Mouse (Mus musculus) liver, postnatal 0 days (tissue): ENCODE measurements around the gene Kcnn3. TPM values are rescaled to one million over a fixed set of nuclear protein-coding genes. Genes with fewer than 3 reads are reported as not detected.

Source experiments
- ATAC-seq: fragments of 200-750 bp; cut with Nextera tagmentation; 2 replicates; pipeline ENCODE4 v1.8.0; 2017; ENCODE audit warnings: mild to moderate bottlenecking, moderate library complexity
- DNase-seq: peaks from one replicate; pipeline ENCODE4 v3.0.0-alpha.2; 2016
- H3K27ac ChIP-seq: fragments of 300-500 bp; sonication (generic); 2 replicates; pipeline ENCODE4 v1.5.1; 2014; ENCODE audit warnings: antibody characterized with exemption, moderate library complexity, mild to moderate bottlenecking, low read depth
- H3K27me3 ChIP-seq: fragments of 300-500 bp; sonication (generic); 2 replicates; pipeline ENCODE4 v1.6.1; 2014; ENCODE audit warnings: low read length, control low read depth, mixed read lengths; ENCODE audit not compliant: insufficient read depth
- H3K36me3 ChIP-seq: fragments of 300-500 bp; sonication (generic); replicated peaks from 2 replicates; pipeline ENCODE4 v1.6.1; 2014; ENCODE audit warnings: mild to moderate bottlenecking, control low read depth, low read length, moderate library complexity, mixed read lengths; ENCODE audit not compliant: insufficient read depth
- H3K4me1 ChIP-seq: fragments of 300-500 bp; sonication (generic); 2 replicates; pipeline ENCODE4 v1.6.1; 2014; ENCODE audit warnings: antibody characterized with exemption, mild to moderate bottlenecking, control low read depth; ENCODE audit not compliant: insufficient read depth
- H3K4me2 ChIP-seq: fragments of 300-500 bp; sonication (generic); 2 replicates; pipeline ENCODE4 v1.6.1; 2014; ENCODE audit warnings: low read depth, mild to moderate bottlenecking, low read length, moderate library complexity, mixed read lengths
- H3K4me3 ChIP-seq: fragments of 300-500 bp; sonication (generic); 2 replicates; pipeline ENCODE4 v1.5.1; 2014; ENCODE audit warnings: low read depth, low read length
- H3K9ac ChIP-seq: fragments of 300-500 bp; sonication (generic); replicated peaks from 2 replicates; pipeline ENCODE4 v1.6.1; 2014; ENCODE audit warnings: mild to moderate bottlenecking, moderate library complexity
- H3K9me3 ChIP-seq: fragments of 300-500 bp; sonication (generic); 2 replicates; pipeline ENCODE4 v1.6.1; 2016; ENCODE audit warnings: mild to moderate bottlenecking, control low read depth, low read length, mixed read lengths
- CTCF ChIP-seq: sonication (generic); IDR thresholded peaks from 2 replicates; pipeline ENCODE4 v1.5.1; 2016; ENCODE audit warnings: antibody characterized with exemption, low read depth
- EP300 ChIP-seq: IDR thresholded peaks from 2 replicates; pipeline ENCODE4 v1.6.1; 2016; ENCODE audit warnings: antibody characterized with exemption, low read depth, mild to moderate bottlenecking
- WGBS: fragments of 180-500 bp; shearing (Covaris S2); extraction: QIAGEN DNeasy Blood & Tissue Kit; methylation state at CpG from one replicate; pipeline ENCODE4 v1.1.7; 2014; ENCODE audit not compliant: insufficient replicate concordance; 5-methylcytosine and 5-hydroxymethylcytosine counted together
- polyA plus RNA-seq: library from polyadenylated mRNA; unstranded; fragments of >200 nt; fragmentation: Nextera tagmentation; extraction: Ambion mirVana; gene quantifications from 2 replicates; pipeline ENCODE4 v1.2.1, GENCODE M21; 2015

Kcnn3 gene
- polyA plus RNA-seq, 1 experiment from 2014 or later, result 0.04 TPM

DNA sequence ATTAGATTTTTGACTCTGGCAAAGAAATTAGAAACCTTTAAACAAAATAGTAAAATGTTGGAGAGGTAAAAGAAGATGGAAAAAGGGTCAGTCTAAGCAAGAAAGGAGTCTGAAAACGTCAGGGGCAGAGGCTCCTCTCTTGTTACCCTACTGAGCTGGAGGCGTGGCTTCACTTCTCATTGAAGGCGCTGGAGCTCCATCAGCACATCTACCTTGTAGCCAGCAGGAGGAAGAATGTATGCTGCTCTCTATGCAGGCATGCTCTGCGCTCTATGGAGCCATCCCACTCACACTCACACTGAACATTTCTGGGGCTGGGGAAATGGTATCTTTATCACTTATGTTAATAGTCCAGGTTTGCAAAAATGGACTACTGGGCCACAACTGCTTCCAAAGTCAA, 103.6 kb downstream of the Kcnn3 start:
- no peak overlapping the region for H3K27ac ChIP-seq
- no peaks in the 10 kb centered on the region for H3K4me1 ChIP-seq
- H3K9me3 ChIP-seq, result no peaks in the 10 kb centered on the region
- WGBS, result 39% methylated on average over 4 of the region's 4 CpGs
- H3K4me2 ChIP-seq, result no peak overlapping the region
- ATAC-seq, result no peak
- no peaks in the 10 kb centered on the region for H3K36me3 ChIP-seq
- no peak overlapping the region for H3K9ac ChIP-seq
- DNase-seq, result no peak
- H3K27me3 ChIP-seq, result no peaks in the 10 kb centered on the region
- TF ChIP-seq CTCF (no peak), EP300 (no peak)
- no peak overlapping the region for H3K4me3 ChIP-seq

DNA sequence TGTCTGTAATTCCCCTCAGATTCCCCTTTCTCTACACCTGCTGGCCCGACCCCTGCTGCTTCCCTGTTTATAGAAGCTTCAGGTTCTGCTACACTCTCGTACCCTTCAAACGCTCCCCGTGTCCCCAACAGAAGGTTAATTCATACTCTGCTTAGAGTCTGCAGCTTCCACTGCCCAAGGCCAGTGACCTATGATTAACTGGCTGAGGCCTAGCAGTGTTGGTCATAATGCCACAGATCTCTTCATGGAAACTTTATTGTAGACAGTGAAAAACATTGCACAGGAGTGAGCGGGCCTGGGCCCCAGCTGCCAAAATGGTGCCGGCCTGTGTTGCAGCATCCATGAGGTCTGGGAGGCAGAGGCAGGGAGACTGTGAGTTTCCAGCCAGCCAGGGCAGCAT, 104.0 kb downstream of the Kcnn3 start:
- WGBS, result 77% methylated on average over 6 of the region's 6 CpGs
- H3K4me1 ChIP-seq, result no peaks in the 10 kb centered on the region
- no peak overlapping the region for H3K4me2 ChIP-seq
- no peak overlapping the region for H3K9ac ChIP-seq
- ATAC-seq, result no peak
- TF ChIP-seq CTCF, result no peak
- TF ChIP-seq EP300, result no peak
- no peak overlapping the region for H3K4me3 ChIP-seq
- H3K27me3 ChIP-seq, result no peaks in the 10 kb centered on the region
- no peak overlapping the region for H3K27ac ChIP-seq
- no peaks in the 10 kb centered on the region for H3K36me3 ChIP-seq
- DNase-seq, result no peak
- no peaks in the 10 kb centered on the region for H3K9me3 ChIP-seq

DNA sequence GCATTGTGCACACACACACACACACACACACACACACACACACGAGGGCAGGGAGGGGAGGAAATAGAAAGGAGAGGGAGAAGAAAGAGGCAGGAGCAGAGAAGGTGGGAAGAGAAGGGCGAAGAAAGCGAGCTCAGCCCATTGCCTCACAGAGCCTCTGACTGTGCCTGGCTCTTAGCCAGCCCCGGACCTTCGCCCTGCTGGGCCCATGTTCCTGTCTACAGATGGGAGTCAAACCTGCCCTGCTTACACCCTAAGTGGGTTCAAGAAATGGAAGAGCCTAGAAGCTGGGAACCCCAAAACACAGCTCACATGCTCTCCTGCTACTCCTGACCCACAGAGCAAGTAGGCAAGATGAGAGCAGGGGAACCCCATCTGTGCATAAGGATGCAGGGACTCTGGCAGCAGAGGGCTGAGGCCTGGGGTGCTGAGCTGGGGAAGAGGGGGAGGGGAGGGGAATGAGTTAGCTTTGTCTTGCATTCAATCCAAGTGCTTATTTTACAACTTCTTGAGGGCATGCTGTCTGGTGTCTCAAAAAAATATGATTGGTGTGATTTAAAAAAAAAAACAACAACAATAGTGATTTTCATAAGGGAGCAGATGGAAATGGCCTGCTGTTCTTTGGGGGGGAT, 105.0 kb downstream of the Kcnn3 start:
- H3K27ac ChIP-seq, result no peak overlapping the region
- H3K9me3 ChIP-seq, result no peaks in the 10 kb centered on the region
- H3K36me3 ChIP-seq, result no peaks in the 10 kb centered on the region
- DNase-seq (no peak), ATAC-seq (no peak)
- no peak for TF ChIP-seq CTCF
- no peak for TF ChIP-seq EP300
- no peak overlapping the region for H3K4me3 ChIP-seq
- H3K4me2 ChIP-seq, result no peak overlapping the region
- WGBS, result 71% methylated on average over 5 of the region's 5 CpGs
- no peaks in the 10 kb centered on the region for H3K27me3 ChIP-seq
- H3K4me1 ChIP-seq, result no peaks in the 10 kb centered on the region
- H3K9ac ChIP-seq, result no peak overlapping the region

GRCm38 (mm10) chr3:89626556-89626955, 106.6 kb downstream of the Kcnn3 start:
- TF ChIP-seq EP300 (no peak), CTCF (no peak)
- 41% methylated on average over 4 of the region's 4 CpGs for WGBS
- no peak overlapping the region for H3K4me2 ChIP-seq
- H3K36me3 ChIP-seq, result no peaks in the 10 kb centered on the region
- DNase-seq, result no peak
- H3K9ac ChIP-seq, result no peak overlapping the region
- no peaks in the 10 kb centered on the region for H3K9me3 ChIP-seq
- no peak overlapping the region for H3K4me3 ChIP-seq
- H3K27ac ChIP-seq, result no peak overlapping the region
- ATAC-seq, result no peak
- H3K27me3 ChIP-seq, result no peaks in the 10 kb centered on the region
- no peaks in the 10 kb centered on the region for H3K4me1 ChIP-seq

DNA sequence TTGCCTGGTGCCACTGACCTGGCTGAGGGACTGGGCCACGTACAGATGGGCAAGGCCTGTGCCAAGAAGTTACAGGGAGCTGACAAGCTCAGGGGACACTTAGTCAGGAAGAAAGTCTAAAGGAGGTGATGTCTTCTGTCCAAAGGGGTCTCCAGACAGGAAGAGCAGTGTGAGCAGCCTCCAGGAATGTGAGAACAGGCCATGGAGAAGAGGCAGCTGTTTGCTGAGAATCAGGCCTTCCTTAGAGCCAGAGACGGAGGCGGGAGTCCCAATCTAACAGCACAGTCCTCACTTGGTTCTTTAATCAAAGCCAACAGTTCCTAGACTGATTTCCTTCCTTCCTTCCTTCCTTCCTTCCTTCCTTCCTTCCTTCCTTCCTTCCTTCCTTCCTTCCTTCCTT, 109.8 kb downstream of the Kcnn3 start:
- ATAC-seq (no peak), DNase-seq (no peak)
- Histone ChIP-seq H3K9ac (no peak overlapping the region), H3K27me3 (no peaks in the 10 kb centered on the region), H3K4me1 (peaks cover under 1% of the 10 kb centered on the region; the same call in 1 of the 2 replicates), H3K9me3 (no peaks in the 10 kb centered on the region), H3K4me2 (no peak overlapping the region), H3K27ac (no peak overlapping the region), H3K4me3 (no peak overlapping the region), H3K36me3 (no peaks in the 10 kb centered on the region)
- TF ChIP-seq EP300 (no peak), CTCF (no peak)
- WGBS, result 83% methylated on average over 3 of the region's 3 CpGs

DNA sequence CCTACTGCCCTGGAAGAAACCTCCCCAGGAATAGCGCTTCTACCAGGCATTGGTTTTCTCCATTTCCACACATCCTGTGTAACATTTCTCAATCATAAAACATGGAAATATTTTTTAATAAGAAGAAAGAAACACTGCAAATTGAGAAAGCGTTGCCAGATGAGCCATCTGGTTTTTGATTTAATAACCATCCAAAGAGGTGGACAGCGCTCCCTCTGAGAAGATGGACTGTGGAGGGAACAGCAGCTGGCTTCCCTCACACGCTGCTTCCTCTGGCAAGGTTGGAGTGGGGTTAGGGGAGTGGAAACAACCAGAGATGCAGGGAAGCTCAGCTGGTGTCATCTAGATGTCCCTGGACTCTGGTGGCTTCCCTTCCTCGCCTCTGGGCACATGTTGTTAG, 111.8 kb downstream of the Kcnn3 start:
- Histone ChIP-seq H3K9me3 (no peaks in the 10 kb centered on the region), H3K4me1 (peaks cover 3% of the 10 kb centered on the region; the same call in 1 of the 2 replicates), H3K27me3 (no peaks in the 10 kb centered on the region), H3K36me3 (no peaks in the 10 kb centered on the region), H3K4me2 (no peak overlapping the region), H3K27ac (no peak overlapping the region), H3K4me3 (no peak overlapping the region), H3K9ac (no peak overlapping the region)
- DNase-seq (no peak), ATAC-seq (no peak)
- WGBS, result 71% methylated on average over 5 of the region's 5 CpGs
- no peak for TF ChIP-seq CTCF
- TF ChIP-seq EP300, result no peak
